Mouse (Mus musculus) embryonic facial prominence, embryonic 13.5 days (tissue): ENCODE data around the gene Ninj1. TPM values are rescaled to one million over a fixed set of nuclear protein-coding genes. Genes with fewer than 3 reads are reported as not detected.

Experiments
- ATAC-seq: fragments of 200-750 bp; cut with Nextera tagmentation; 2 replicates; pipeline ENCODE4 v1.8.0; 2017; ENCODE audit warnings: low read depth; ENCODE audit not compliant: insufficient number of reproducible peaks, insufficient read depth, low FRiP score, low TSS enrichment
- H3K27ac ChIP-seq: fragments of 300-500 bp; sonication (generic); 2 replicates; pipeline ENCODE4 v1.5.1; 2015; ENCODE audit warnings: moderate library complexity, mild to moderate bottlenecking, inconsistent platforms
- H3K27me3 ChIP-seq: fragments of 300-500 bp; sonication (generic); 2 replicates; pipeline ENCODE4 v1.6.1; 2015; ENCODE audit warnings: mild to moderate bottlenecking, inconsistent platforms
- H3K36me3 ChIP-seq: fragments of 300-500 bp; sonication (generic); 2 replicates; pipeline ENCODE4 v1.6.1; 2015; ENCODE audit warnings: mild to moderate bottlenecking, inconsistent platforms
- H3K4me1 ChIP-seq: fragments of 300-500 bp; sonication (generic); 2 replicates; pipeline ENCODE4 v1.6.1; 2015; ENCODE audit warnings: inconsistent platforms
- H3K4me2 ChIP-seq: fragments of 300-500 bp; sonication (generic); 2 replicates; pipeline ENCODE4 v1.6.1; 2015; ENCODE audit warnings: moderate library complexity, mild to moderate bottlenecking, inconsistent platforms
- H3K4me3 ChIP-seq: fragments of 300-500 bp; sonication (generic); 2 replicates; pipeline ENCODE4 v1.5.1; 2015; ENCODE audit warnings: mild to moderate bottlenecking, inconsistent platforms
- H3K9ac ChIP-seq: fragments of 300-500 bp; sonication (generic); 2 replicates; pipeline ENCODE4 v1.6.1; 2015; ENCODE audit warnings: mild to moderate bottlenecking, inconsistent platforms
- H3K9me3 ChIP-seq: fragments of 300-500 bp; sonication (generic); 2 replicates; pipeline ENCODE4 v1.6.1; 2016; ENCODE audit warnings: inconsistent platforms
- WGBS: fragments of 180-500 bp; shearing (Covaris S2); methylation state at CpG from one replicate; pipeline ENCODE4 v1.1.7; 2015; ENCODE audit warnings: mixed read lengths; 5-methylcytosine and 5-hydroxymethylcytosine counted together
- polyA plus RNA-seq: library from polyadenylated mRNA; unstranded; fragments of >200 nt; fragmentation: Nextera tagmentation; extraction: Ambion mirVana; gene quantifications from 2 replicates; pipeline ENCODE4 v1.2.1, GENCODE M21; 2015

Ninj1 gene
- polyA plus RNA-seq, 1 experiment from 2014 or later = 48.0 TPM

- WGBS = 87% methylated on average over 13 of the region's 13 CpGs
- H3K36me3 ChIP-seq = peaks cover 35% of the 10 kb centered on the region
- no peak overlapping the region for H3K27ac ChIP-seq
- no peaks in the 10 kb centered on the region for H3K9me3 ChIP-seq
- no peak overlapping the region for H3K4me3 ChIP-seq
- no peak overlapping the region for H3K4me2 ChIP-seq
- H3K27me3 ChIP-seq = no peaks in the 10 kb centered on the region
- H3K4me1 ChIP-seq = 0 out of 2 replicates have a peak, but pooled peaks cover 6% of the 10 kb centered on the region
- no peak overlapping the region for H3K9ac ChIP-seq
- ATAC-seq = no peak
Measured at GRCm38 (mm10) chr13:49200688-49201087, 13.4 kb downstream of the Ninj1 start.

DNA sequence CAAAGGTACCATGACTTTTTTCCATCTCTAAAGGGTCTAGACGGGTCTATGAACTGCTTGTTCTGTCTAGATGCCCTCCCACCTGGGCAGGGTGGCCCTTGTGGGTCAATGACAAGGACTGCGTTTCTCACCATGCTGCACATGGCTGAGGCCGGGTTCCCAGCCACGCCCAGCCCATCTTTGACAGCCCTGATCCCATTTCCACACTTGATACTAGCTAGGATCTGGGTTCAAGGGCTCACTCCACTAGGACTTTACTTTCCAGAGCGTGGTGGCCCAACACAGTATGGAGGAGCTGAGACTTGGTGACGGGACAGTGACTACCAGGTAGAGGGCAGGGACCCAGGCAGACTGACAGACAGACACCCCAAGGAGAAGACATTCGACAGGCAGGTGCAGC is 15.3 kb downstream of the Ninj1 start:
- no peak overlapping the region for H3K4me2 ChIP-seq
- H3K9me3 ChIP-seq = no peaks in the 10 kb centered on the region
- no peak overlapping the region for H3K27ac ChIP-seq
- 84% methylated on average over 7 of the region's 7 CpGs for WGBS
- no peak overlapping the region for H3K4me3 ChIP-seq
- no peak for ATAC-seq
- peaks cover 39% of the 10 kb centered on the region for H3K36me3 ChIP-seq
- no peak overlapping the region for H3K9ac ChIP-seq
- no peaks in the 10 kb centered on the region for H3K27me3 ChIP-seq
- H3K4me1 ChIP-seq = 0 out of 2 replicates have a peak, but pooled peaks cover 6% of the 10 kb centered on the region

DNA sequence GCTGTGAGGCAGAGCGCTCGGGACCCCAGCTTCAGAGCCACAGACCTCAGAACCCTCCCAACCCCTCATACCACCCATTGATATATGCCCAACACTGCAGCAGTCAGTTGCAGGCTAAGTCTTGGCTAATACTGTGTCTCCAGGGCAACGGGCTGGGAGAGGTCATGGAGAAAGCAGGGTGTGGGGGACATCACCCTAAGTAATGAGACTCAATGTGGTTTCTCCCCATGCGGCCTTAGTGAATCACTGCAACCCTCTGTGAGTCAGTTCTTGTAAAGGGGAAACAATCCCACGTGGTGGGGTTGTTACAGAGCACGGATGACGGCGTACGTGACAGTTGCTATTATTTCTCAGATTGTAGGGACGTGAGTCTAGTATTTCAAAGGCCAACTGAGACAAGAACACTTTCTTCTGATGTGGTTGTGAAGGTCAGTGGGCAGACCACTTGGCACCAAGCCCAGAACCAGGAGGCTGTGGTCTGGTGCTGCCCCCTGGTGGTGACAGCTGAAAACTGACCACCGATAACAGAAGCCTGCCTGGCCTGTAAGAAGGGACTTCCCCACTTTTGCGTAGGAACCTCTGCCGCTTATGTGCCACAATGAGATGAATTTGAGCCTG is 18.2 kb downstream of the Ninj1 start:
- ATAC-seq = 0 out of 2 replicates have a peak, but pooled peaks have one; percentile 8
- H3K27me3 ChIP-seq = no peaks in the 10 kb centered on the region
- WGBS = 36% methylated on average over 13 of the region's 13 CpGs

DNA sequence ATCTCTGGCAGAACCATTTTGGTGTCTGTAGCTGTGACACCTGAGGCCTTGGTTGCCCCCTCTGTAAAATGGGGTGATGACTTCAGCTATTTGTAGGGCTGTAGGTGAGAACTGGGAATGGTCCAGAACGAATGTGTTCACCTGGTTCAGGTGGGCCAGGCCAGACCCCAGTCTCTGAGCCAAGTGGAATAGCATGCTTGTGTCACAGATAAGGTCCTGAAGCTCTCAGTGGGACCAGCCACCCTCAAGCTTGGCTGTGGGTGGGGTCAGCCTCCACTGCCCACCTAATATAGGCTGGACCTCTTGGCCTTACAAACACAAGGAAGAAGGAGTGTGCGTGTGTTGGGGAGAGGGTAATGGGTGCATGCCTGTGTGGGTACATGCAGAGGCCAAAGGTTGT is 19.1 kb downstream of the Ninj1 start:
- Histone ChIP-seq H3K9me3 (no peaks in the 10 kb centered on the region), H3K27ac (no peak overlapping the region), H3K4me2 (no peak overlapping the region), H3K27me3 (no peaks in the 10 kb centered on the region), H3K4me3 (no peak overlapping the region), H3K4me1 (peaks cover 16% of the 10 kb centered on the region), H3K9ac (no peak overlapping the region), H3K36me3 (peaks cover 42% of the 10 kb centered on the region)
- WGBS = 93% methylated on average over 2 of the region's 2 CpGs
- no peak for ATAC-seq

More for the DNA sequence above, 18.2 kb downstream of the Ninj1 start:
- no peak overlapping the region for H3K9ac ChIP-seq
- no peak overlapping the region for H3K4me2 ChIP-seq
- no peak overlapping the region for H3K27ac ChIP-seq
- no peaks in the 10 kb centered on the region for H3K9me3 ChIP-seq
- H3K4me3 ChIP-seq = no peak overlapping the region
- peaks cover 13% of the 10 kb centered on the region for H3K4me1 ChIP-seq
- peaks cover 42% of the 10 kb centered on the region for H3K36me3 ChIP-seq

DNA sequence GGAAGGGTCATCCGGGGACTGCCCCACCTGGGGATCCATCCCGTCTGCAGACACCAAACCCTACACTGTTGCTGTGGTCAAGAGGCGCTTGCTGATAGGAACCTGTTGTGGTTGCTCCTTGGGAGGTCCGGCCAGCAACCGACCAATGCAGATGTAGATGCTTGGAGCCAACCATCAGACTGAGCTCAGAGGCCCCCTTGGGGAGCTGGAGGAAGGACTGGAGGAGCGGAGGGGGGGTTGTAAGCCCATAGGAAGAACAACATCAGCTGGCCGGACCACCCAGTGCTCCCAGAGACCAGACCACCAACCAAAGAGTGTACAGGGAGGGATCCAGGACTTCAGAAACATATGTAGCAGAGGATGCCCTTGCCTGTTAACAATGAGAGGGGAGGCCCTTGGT is 22.0 kb downstream of the Ninj1 start:
- Histone ChIP-seq H3K4me3 (no peak overlapping the region), H3K9ac (0 out of 2 replicates have a peak overlapping the region, but pooled peaks have one; percentile 6), H3K4me2 (no peak overlapping the region), H3K9me3 (no peaks in the 10 kb centered on the region), H3K27me3 (no peaks in the 10 kb centered on the region), H3K27ac (no peak overlapping the region), H3K36me3 (peaks cover 21% of the 10 kb centered on the region), H3K4me1 (peaks cover 42% of the 10 kb centered on the region)
- no peak for ATAC-seq
- WGBS = 66% methylated on average over 7 of the region's 7 CpGs

- Histone ChIP-seq H3K4me1 (peaks cover 61% of the 10 kb centered on the region), H3K4me3 (no peak overlapping the region), H3K27ac (no peak overlapping the region), H3K4me2 (no peak overlapping the region), H3K9me3 (no peaks in the 10 kb centered on the region), H3K9ac (0 out of 2 replicates have a peak overlapping the region, but pooled peaks have one; percentile 44), H3K27me3 (no peaks in the 10 kb centered on the region), H3K36me3 (no peaks in the 10 kb centered on the region)
- ATAC-seq = no peak
- WGBS = 85% methylated on average over 4 of the region's 4 CpGs
Measured at GRCm38 (mm10) chr13:49212711-49213500, 25.6 kb downstream of the Ninj1 start.

DNA sequence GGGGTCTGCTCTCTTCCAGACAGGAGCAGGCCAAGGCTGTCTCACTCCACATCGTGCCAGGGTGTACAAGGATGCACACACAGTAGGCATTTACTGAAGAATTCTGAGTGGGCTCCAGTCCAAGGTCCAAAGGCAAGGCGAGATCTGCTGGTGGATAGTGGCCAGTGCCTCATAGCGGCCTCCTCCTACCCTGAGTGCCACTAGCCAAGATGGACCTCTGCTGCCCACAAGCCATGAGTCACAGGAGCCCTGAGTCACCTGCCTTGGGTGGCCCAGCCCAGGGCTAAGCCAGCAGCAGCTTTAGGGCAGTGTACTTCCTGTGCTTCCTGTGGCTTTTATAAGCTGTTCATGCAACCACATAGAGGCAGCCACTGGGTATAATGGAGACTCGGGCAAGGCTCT is 26.2 kb downstream of the Ninj1 start:
- Histone ChIP-seq H3K9me3 (no peaks in the 10 kb centered on the region), H3K27ac (no peak overlapping the region), H3K4me2 (0 out of 2 replicates have a peak overlapping the region, but pooled peaks have one; percentile 78), H3K9ac (peak overlapping the region; percentile 44), H3K4me1 (peaks cover 61% of the 10 kb centered on the region), H3K27me3 (no peaks in the 10 kb centered on the region), H3K36me3 (no peaks in the 10 kb centered on the region), H3K4me3 (no peak overlapping the region)
- ATAC-seq = no peak
- 63% methylated on average over 4 of the region's 4 CpGs for WGBS

GRCm38 (mm10) chr13:49214454-49214853 is 27.2 kb downstream of the Ninj1 start:
- no peak overlapping the region for H3K27ac ChIP-seq
- 0 out of 2 replicates have a peak, but pooled peaks cover 3% of the 10 kb centered on the region for H3K27me3 ChIP-seq
- H3K36me3 ChIP-seq = no peaks in the 10 kb centered on the region
- peaks cover 55% of the 10 kb centered on the region for H3K4me1 ChIP-seq
- H3K4me3 ChIP-seq = peak overlapping the region; percentile 64; the same call in 1 of the 2 replicates
- peak overlapping the region; percentile 78; the same call in 1 of the 2 replicates for H3K9ac ChIP-seq
- H3K4me2 ChIP-seq = peak overlapping the region; percentile 78
- no peaks in the 10 kb centered on the region for H3K9me3 ChIP-seq
- ATAC-seq = no peak
- 82% methylated on average over 3 of the region's 3 CpGs for WGBS

DNA sequence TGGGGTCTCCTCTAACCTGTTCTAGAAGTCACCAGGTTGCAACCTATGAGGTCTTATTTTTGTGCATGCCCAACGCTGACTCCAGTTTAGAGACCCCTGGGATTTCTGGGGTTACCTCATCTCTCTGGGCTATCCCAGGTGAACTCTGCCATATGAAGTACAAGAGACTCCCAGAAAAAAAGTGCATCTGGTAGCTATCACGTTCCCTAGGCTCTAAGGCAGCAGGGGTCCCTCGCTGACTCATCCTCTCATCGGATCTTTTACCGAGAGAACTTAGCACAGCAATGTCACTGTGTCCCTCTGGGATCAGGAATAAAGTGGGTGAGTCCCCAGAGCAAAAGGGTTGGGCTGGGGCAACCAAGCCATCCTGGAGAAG is 27.8 kb downstream of the Ninj1 start:
- no peaks in the 10 kb centered on the region for H3K9me3 ChIP-seq
- H3K36me3 ChIP-seq = no peaks in the 10 kb centered on the region
- peak overlapping the region; percentile 78 for H3K9ac ChIP-seq
- H3K27ac ChIP-seq = peak overlapping the region; percentile 78; the same call in 1 of the 2 replicates
- 6% methylated on average over 5 of the region's 5 CpGs for WGBS
- no peak; the same call in 1 of the 2 replicates for ATAC-seq
- H3K4me3 ChIP-seq = peak overlapping the region; percentile 64
- peaks cover 54% of the 10 kb centered on the region for H3K4me1 ChIP-seq
- H3K4me2 ChIP-seq = peak overlapping the region; percentile 78
- 0 out of 2 replicates have a peak, but pooled peaks cover 3% of the 10 kb centered on the region for H3K27me3 ChIP-seq

DNA sequence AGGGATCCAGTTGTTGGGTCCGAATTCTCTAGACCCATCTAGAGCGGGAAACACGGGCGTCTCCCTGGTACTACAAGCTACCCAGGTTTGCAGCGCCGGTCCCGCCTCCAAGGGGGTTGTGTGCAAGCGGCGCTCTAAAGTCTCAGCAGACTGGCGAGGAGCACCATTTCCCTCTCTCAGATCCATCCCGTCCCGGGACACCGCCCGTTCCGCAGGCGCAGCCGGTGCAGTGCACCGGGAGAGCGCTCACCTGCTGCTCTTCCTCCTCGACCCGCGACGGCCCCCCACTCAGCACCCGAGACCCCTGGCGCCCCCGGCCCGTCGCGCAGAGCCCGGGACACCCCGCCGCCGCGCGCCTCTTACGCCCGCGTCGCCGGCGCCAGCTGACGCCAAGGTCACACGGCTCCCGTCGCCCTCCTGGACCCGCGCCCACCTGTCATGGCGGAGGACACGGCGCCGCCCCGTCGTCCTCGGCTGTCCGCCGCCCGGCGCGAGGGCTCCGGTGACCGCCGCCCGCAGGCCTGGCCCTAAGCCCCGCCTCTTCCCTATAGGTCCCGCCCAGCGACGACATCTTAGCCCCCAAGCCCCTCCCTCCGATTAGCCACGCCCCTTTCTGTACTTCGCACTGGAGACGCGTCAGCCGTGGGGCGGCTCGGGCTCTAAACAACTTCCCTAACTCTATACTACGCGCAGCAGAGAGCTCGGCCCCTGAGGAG is 28.4 kb downstream of the Ninj1 start, which contains the start of gene Card19:
Gene Card19, minus strand, starts transcription at position 534 of the 716 bp plus-strand sequence.
- Histone ChIP-seq H3K9me3 (no peaks in the 10 kb centered on the region), H3K4me1 (peaks cover 54% of the 10 kb centered on the region), H3K27me3 (0 out of 2 replicates have a peak, but pooled peaks cover 3% of the 10 kb centered on the region), H3K27ac (peak within 1 kb of the TSS; percentile 78), H3K4me2 (peak within 1 kb of the TSS; percentile 78), H3K9ac (peak within 1 kb of the TSS; percentile 78), H3K4me3 (peak within 1 kb of the TSS; percentile 64), H3K36me3 (no peaks in the 10 kb centered on the region)
- ATAC-seq = peak; percentile 88
- under 1% methylated on average over 78 of the region's 78 CpGs for WGBS

DNA sequence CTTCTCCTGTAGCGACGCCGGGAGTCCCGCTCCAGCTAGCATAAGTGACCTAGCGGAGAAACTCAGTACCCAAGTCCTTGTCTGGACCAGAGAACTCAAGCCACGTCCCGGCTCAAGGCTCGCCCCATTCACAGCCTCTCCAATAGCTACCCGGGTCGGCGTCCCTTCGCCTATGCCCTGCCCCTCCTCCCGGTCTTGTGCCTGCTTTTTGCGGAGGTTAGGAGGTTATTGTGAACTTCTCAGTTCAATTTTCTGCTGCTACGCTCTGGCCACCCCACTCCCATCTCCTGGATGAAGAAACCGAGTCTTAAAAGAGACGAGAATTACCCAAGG is 28.9 kb downstream of the Ninj1 start:
- H3K27me3 ChIP-seq = 0 out of 2 replicates have a peak, but pooled peaks cover 3% of the 10 kb centered on the region

More for the DNA sequence above, 28.9 kb downstream of the Ninj1 start:
- Histone ChIP-seq H3K9me3 (0 out of 2 replicates have a peak, but pooled peaks cover 3% of the 10 kb centered on the region), H3K4me2 (peak overlapping the region; percentile 78), H3K27ac (peak overlapping the region; percentile 78), H3K9ac (peak overlapping the region; percentile 78), H3K36me3 (no peaks in the 10 kb centered on the region), H3K4me1 (peaks cover 52% of the 10 kb centered on the region), H3K4me3 (peak overlapping the region; percentile 64)
- peak; percentile 48; the same call in 1 of the 2 replicates for ATAC-seq
- WGBS = 3% methylated on average over 17 of the region's 17 CpGs
